Mouse (Mus musculus): ENCODE measurements around the gene Anapc16. TPM values are rescaled to one million over a fixed set of nuclear protein-coding genes. Genes with fewer than 3 reads are reported as not detected.
A peak's percentile ranks its signal among the peaks of the same experiment; 100 is the strongest.
"Not testable (repeated sequence)": the region's sequence is repeated elsewhere in the genome, so short reads cannot be mapped to it uniquely, and the experiment has no call there.

Gene Anapc16
- polyA plus RNA-seq, 1 experiment: 96.9 TPM

GRCm38 (mm10) chr10:60001663-60002062 lies 1.3 kb downstream of the Anapc16 start:
- DNase-seq (ENCODE audit: low read depth): not testable (repeated sequence)

GRCm38 (mm10) chr10:59999057-59999456 lies 3.9 kb downstream of the Anapc16 start:
- no peak for DNase-seq (ENCODE audit: low read depth)

GRCm38 (mm10) chr10:59997591-59997990 lies 5.3 kb downstream of the Anapc16 start:
- no peak for DNase-seq (ENCODE audit: low read depth)

- DNase-seq (ENCODE audit: low read depth): no peak
These were observed 7.0 kb downstream of the Anapc16 start for GRCm38 (mm10) chr10:59995889-59996288.

GRCm38 (mm10) chr10:59993813-59994212 lies 9.1 kb downstream of the Anapc16 start:
- DNase-seq (ENCODE audit: low read depth): not testable (repeated sequence)

- DNase-seq (ENCODE audit: low read depth): no peak
These were observed 10.9 kb downstream of the Anapc16 start for GRCm38 (mm10) chr10:59992024-59992423.

- peak; percentile 40 for DNase-seq (ENCODE audit: low read depth)
These were observed 11.6 kb downstream of the Anapc16 start for GRCm38 (mm10) chr10:59991262-59991880.

GRCm38 (mm10) chr10:59990393-59990792 lies 12.5 kb downstream of the Anapc16 start:
- no peak for DNase-seq (ENCODE audit: low read depth)

- no peak for DNase-seq (ENCODE audit: low read depth)
These were observed 14.9 kb downstream of the Anapc16 start for GRCm38 (mm10) chr10:59988036-59988435.

GRCm38 (mm10) chr10:59982379-59982873 lies 20.5 kb downstream of the Anapc16 start:
- no peak for DNase-seq (ENCODE audit: low read depth)

GRCm38 (mm10) chr10:59981792-59982191 lies 21.1 kb downstream of the Anapc16 start:
- no peak for DNase-seq (ENCODE audit: low read depth)

- DNase-seq (ENCODE audit: low read depth): no peak
These were observed 21.6 kb downstream of the Anapc16 start for GRCm38 (mm10) chr10:59981336-59981735.

- DNase-seq (ENCODE audit: low read depth): no peak
These were observed 22.1 kb downstream of the Anapc16 start for GRCm38 (mm10) chr10:59980815-59981244.

GRCm38 (mm10) chr10:59978873-59979743 lies 23.8 kb downstream of the Anapc16 start:
- no peak for DNase-seq (ENCODE audit: low read depth)

GRCm38 (mm10) chr10:59978401-59978800 lies 24.5 kb downstream of the Anapc16 start:
- DNase-seq (ENCODE audit: low read depth): no peak

- DNase-seq (ENCODE audit: low read depth): peak; percentile 36
These were observed 25.1 kb downstream of the Anapc16 start for GRCm38 (mm10) chr10:59977715-59978343.

- no peak for DNase-seq (ENCODE audit: low read depth)
These were observed 25.8 kb downstream of the Anapc16 start for GRCm38 (mm10) chr10:59977141-59977540.

- DNase-seq (ENCODE audit: low read depth): no peak
These were observed 28.1 kb downstream of the Anapc16 start for GRCm38 (mm10) chr10:59974786-59975185.

GRCm38 (mm10) chr10:59974191-59974664 lies 28.7 kb downstream of the Anapc16 start:
- DNase-seq (ENCODE audit: low read depth): no peak

- DNase-seq (ENCODE audit: low read depth): no peak
These were observed 29.5 kb downstream of the Anapc16 start for GRCm38 (mm10) chr10:59973400-59973799.

- DNase-seq (ENCODE audit: low read depth): no peak
These were observed 29.9 kb downstream of the Anapc16 start for GRCm38 (mm10) chr10:59972999-59973398.

- DNase-seq (ENCODE audit: low read depth): no peak
These were observed 30.4 kb downstream of the Anapc16 start for GRCm38 (mm10) chr10:59972534-59972933.
